Mouse (Mus musculus) cerebellum, postnatal 25 days (tissue): Measurements from ENCODE around the gene Slc25a21.

ENCODE experiments used
- DNase-seq, 2 experiments: peaks; one replicate each; pipeline ENCODE4 v3.0.0; 2021; ENCODE audit warnings: mixed read lengths in 2 of 2

Slc25a21 gene

GRCm38 (mm10) chr12:56876549-56876948, 320.7 kb downstream of the Slc25a21 start:
- no peak for DNase-seq

DNA sequence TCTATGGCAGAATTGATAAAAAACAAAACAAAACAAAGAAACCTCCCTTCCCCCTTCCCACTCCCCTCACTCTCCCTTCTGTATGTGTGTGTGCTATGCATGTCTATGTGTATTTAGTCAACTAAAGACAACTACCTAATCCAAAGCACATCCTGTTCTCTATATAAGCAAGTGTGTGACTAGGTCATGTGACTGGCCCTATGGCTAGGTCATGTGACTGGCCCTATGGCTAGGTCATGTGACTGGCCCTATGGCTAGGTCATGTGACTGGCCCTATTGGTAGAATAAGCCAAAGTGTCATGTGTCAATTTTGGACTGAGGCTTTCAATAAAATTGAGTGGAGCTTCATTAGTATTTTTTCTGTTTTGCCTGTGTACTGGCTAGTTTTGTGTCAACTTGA, 324.1 kb downstream of the Slc25a21 start:
- DNase-seq, result no peak

- no peak for DNase-seq
Measured at GRCm38 (mm10) chr12:56870569-56870968, 326.7 kb downstream of the Slc25a21 start.

DNA sequence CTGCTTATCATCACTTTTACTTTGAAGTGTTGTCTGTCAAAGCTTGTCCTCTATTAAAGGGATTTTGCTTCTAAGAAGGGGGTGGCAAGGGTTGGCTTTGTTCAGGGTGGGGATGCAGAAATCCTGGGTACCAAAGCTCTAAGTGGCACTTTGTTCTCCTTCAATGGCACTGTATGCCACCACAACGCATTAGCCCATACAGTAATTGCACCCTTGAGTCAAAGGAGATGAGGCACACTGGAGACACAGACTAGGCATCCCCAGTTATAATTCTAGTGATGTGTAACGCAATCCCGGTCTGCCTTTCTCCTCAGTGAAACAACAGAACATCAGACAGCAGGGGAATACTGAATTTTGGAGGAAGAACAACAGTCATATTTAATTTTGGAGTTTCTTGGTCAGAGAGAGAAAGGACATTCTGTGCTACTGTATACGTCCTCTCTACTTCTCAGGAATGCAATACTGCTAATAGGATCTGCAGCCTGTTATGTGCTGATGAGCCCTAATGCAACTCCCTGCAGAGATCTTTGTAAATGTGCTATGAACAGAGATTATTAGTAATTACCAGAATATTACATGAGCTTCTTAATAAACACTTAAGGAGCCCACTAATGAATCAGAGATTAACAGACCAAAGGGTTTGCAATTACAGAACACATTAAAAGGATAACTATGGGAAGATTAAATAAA, 333.3 kb downstream of the Slc25a21 start:
- DNase-seq, result no peak

DNA sequence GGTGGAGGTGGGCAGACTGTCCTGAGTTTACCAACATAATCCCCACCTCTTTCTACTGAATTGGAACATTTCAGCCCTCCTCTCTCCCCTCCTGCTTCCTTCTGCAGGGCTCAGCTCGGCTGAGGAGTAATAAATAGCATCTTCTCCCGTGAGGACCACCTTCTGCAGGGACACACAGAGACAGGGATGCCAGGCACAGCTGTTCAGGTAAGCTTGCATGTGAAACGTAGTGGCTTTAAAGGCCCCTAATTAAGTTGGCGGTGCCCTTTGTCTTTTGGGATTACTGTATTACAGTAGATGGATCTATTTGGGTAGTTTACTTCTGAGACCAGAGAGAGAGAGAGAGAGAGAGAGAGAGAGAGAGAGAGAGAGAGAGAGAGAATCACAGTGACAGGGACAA, 344.6 kb downstream of the Slc25a21 start:
- no peak for DNase-seq

DNA sequence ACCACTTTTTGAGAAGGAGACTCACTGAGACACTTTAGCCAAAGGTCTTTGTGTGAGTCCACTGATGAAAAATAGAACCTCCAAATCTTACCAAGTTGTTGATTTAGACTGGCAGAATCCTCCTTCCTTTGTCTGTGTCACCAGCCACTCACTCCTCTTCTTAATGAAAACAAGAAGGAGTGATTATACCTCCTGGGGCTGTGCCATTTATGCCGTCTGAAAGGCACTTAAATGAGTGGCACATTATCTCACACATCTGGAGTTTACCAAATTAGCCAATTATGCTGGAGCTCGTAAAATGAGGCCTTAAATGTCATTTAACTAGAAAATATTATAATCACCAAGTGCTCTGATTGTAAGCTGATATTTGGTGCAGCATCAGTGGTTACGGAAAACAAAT, 345.8 kb downstream of the Slc25a21 start:
- DNase-seq, result no peak

GRCm38 (mm10) chr12:56829945-56830344, 367.3 kb downstream of the Slc25a21 start:
- DNase-seq, result no peak

DNA sequence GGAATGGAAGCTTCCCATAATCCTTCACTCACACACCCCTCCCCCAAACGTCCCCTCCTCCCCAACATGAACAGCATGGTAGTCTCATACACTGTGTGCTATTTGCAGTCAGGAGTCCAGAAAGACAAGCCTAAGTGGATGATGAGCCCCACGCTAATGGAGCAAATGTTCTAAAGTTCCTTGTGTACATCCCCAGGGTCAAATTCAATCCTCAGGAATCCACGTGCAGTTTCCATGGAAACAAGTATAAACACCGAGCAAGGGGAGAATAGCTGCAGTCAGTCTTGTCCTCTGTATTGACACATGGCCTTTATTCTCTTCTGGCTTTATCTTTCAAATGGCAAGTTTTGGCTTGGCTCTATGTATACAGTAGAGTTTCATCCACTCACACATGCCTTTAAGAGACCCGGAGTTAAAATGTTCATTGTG, 367.8 kb downstream of the Slc25a21 start:
- DNase-seq, result no peak

- no peak for DNase-seq
Measured at GRCm38 (mm10) chr12:56827808-56828384, 369.4 kb downstream of the Slc25a21 start.

GRCm38 (mm10) chr12:56824688-56825087, 372.6 kb downstream of the Slc25a21 start:
- DNase-seq, result no peak

DNA sequence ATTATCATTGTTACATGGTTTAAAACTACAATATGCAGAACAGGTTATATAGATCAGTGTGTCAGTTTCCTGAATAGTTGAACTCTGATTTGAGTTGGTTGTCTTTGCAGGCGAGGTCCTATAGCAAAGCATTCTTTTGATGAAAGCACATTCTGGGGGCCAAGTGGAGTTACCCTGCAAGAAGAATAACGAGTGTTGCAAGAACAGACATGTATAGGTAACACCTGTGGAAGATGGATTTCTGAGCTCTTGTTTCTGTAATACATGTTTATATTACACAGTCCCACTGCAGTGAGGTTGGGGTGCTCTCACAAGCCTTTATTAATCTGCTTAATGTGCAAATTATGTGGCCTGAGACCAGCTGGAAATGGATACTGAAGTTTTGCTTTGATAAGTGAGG, 375.1 kb downstream of the Slc25a21 start:
- no peak for DNase-seq

GRCm38 (mm10) chr12:56820604-56821003, 376.7 kb downstream of the Slc25a21 start:
- no peak for DNase-seq

GRCm38 (mm10) chr12:56807483-56807882, 389.8 kb downstream of the Slc25a21 start:
- DNase-seq, result no peak

GRCm38 (mm10) chr12:56807078-56807477, 390.2 kb downstream of the Slc25a21 start:
- DNase-seq, result no peak

DNA sequence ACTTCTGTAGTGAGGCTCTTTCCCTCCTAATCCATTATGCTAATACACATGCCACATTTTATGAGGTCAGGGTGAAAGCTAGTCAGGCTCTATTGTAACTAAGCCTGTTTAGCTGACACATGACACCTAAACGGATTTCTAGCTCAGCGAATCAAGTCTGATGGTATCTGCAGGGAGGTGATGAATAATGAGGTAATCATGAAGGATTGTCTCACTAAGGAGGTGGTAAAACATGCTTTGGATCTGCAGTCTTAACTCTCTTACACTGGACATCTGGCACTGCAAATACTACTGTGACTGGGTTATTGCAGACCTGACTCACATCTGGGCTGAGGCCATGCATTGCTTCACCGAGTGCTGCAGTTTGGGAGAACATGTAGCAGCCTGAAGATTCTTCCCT, 392.8 kb downstream of the Slc25a21 start:
- DNase-seq, result no peak

DNA sequence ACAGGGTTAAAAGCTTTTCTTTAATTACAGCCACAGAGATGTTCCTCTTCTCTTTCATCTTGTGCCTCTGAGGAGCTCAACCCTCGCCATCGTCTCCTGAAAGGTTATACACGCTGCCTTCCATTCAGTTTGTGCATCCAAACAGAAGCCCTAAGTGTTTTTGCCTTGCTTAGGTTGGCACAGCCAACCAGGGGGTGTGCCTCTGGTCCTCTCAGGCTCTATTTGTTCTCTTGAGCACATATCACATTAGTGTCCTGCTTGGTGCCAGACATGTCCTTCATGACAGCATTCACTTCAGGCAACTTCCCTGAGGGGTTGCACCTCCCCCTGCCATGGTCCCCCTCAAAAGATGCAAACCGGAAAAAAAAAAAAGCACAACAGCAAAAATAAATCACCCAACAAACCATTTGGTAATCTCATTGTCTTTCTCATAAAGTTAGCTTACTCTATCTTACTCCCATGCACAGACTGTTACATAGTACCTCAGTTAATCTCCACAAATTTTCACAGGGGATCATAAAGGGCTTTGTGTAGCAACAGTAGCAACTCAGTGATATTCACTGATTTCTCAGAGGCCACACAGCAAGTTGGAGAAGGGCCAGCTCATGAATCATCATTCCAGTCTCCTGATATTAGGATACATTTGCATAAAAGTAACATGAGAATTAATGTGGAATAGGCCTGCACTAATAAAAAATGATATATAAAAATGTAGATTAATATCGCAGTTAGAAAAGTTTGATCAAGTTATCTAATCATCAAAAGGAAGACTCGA, 398.4 kb downstream of the Slc25a21 start:
- DNase-seq, result no peak

- no peak for DNase-seq
Measured at GRCm38 (mm10) chr12:56789236-56789635, 408.0 kb downstream of the Slc25a21 start.

GRCm38 (mm10) chr12:56785250-56785649, 412.0 kb downstream of the Slc25a21 start:
- no peak for DNase-seq

GRCm38 (mm10) chr12:56781196-56781595, 416.1 kb downstream of the Slc25a21 start:
- DNase-seq, result no peak

DNA sequence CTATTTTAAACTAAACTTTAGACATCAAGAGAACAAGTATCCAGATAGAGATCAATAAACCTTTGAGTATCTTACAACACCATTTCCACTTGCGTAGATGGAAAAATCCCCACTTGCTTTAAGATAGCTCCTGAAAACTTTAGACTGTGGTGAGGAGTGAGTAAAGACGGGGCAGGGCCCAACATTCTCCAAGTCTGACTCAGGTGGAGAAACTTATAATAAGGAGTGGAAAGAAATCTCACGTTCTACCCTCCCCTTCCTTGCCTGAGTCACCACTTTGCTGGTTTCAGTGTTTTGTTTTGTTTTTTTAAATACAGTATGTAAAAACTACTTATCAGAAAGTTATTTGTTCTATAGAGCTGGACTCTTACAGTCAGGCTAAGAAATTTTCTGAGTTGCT, 417.7 kb downstream of the Slc25a21 start:
- DNase-seq, result no peak

DNA sequence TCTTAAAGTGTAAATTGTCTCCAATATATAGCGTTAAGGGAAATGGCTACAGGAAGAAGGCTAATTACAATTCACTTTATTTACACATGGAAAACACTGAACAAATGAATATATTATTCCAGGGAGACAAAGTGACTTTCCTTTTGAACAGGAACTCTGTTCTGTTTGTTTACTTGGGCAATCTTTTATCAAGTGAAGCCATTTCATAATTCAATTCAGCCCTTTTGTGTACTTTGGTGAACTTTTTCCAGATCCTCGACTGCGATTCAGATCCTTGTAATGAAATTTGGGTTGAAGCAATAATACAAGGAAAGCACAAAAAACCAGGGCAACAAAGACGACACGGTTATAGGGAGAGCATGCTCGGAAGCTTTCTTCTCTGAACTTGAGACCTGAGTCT, 423.3 kb downstream of the Slc25a21 start:
- DNase-seq, result no peak

GRCm38 (mm10) chr12:56769421-56769820, 427.9 kb downstream of the Slc25a21 start:
- DNase-seq, result no peak

- no peak for DNase-seq
Measured at GRCm38 (mm10) chr12:56767474-56767873, 429.8 kb downstream of the Slc25a21 start.

GRCm38 (mm10) chr12:56737104-56737503, 460.2 kb downstream of the Slc25a21 start:
- no peak for DNase-seq
